Mouse (Mus musculus) adrenal gland, postnatal 4 days (tissue): ENCODE data around the gene Slc35f6. TPM values are rescaled to one million over a fixed set of nuclear protein-coding genes. Genes with fewer than 3 reads are reported as not detected.
"Not testable (repeated sequence)": the region's sequence is repeated elsewhere in the genome, so short reads cannot be mapped to it uniquely, and the experiment has no call there.

Experiments
- DNase-seq, 2 experiments: peaks; one replicate each; pipeline ENCODE4 v3.0.0; 2021 to 2022; ENCODE audit warnings: low spot score in 2 of 2, mixed read lengths in 2 of 2
- microRNA-seq: library from miRNA; unstranded; fragments of <30 nt; microRNA quantifications from one replicate; pipeline ENCODE4 v1.2.0, GENCODE M21; 2021
- total RNA-seq, 2 experiments: library from RNA; stranded (reverse); gene quantifications; 2 replicates each; pipeline ENCODE4 v1.2.3; 2021

Slc35f6 gene
- total RNA-seq, 2 experiments from 2014 or later: 33.5 to 33.7 TPM

DNA sequence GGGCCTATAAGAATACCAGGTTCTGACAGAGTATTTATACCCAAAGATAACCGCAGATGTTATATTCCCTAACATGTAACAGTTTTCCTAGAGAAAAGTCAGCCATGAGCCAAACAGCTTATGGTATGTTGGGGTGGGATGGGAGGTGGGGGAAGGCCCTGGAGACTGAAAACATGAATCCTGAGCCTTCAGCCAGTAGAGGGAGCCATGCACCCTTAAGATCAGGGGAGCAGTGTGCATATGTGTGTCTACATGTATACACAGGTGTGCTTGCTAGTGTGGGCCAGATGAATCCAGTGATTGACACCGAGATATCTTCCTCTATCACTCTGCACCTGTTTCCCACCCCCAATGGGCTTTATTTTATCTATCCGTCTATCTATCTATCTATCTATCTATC, 39.0 kb downstream of the Slc35f6 start:
- no peak for DNase-seq

- no peak for DNase-seq
Measured at GRCm38 (mm10) chr5:30700361-30701000, 52.7 kb downstream of the Slc35f6 start.

DNA sequence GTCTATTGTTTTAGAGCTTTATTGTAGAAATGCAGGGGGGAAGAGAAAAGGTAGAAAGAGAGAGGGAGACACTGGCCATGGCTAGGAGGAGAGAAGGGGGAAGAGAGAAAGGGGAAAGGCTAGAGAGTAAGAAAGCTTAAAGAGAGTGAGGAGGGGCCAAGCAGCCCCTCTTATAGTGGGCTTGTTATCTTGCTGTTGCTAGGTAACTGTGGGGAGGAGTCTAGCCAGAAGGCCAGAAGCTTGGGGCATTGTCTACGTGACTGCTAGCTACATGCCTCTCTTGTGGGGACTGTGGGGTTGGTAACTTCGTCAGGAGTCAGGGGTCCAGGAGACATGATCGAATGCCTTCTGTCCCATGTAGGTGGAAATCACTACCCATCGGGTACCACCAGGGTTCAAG, 53.6 kb downstream of the Slc35f6 start:
- DNase-seq: not testable (repeated sequence)

DNA sequence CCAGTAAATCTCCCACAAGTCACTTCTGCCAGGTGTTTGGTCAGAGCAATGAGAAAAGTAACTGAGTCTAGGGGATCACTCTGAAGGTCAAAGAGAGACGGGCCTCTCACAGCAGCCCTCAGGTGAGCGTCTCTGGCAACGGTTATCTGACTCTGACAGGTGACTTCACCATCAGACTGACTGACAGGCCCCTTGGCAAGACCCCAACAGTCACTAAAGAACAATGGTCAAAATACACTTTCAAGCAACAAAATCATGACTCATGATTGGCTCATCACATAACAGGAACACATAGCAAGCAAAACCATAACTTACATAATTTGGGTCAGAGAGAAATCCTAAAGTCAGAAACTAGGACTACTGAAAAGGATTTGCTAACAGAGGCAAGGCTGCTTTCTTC, 54.1 kb downstream of the Slc35f6 start:
- no peak for DNase-seq

Small RNAs within 50 kb of the gene (microRNA-seq; reads per million reads assigned to microRNA genes)
- not detected for gene Mir5625

Other genes with a start within 250 kb of the Slc35f6 start
- under 1 TPM; 0.17 to 0.22 TPM for gene Otof, start 186.0 kb upstream of the Slc35f6 start, total RNA-seq
- gene 1700001C02Rik, start 181.9 kb upstream of the Slc35f6 start, total RNA-seq: not detected
- gene Cib4, start 102.1 kb upstream of the Slc35f6 start, total RNA-seq: under 1 TPM; 0.53 to 0.99 TPM
- gene Kcnk3, start 59.8 kb upstream of the Slc35f6 start, total RNA-seq: 100 to 1,000 TPM; 684 to 719 TPM
- gene Cenpa, start 18.8 kb downstream of the Slc35f6 start, total RNA-seq: 10 to 100 TPM; 61.3 to 62.0 TPM
- gene Dpysl5, start 63.6 kb downstream of the Slc35f6 start, total RNA-seq: 10 to 100 TPM; 10.8 to 16.0 TPM
- 10 to 100 TPM; 43.3 to 47.1 TPM for gene Mapre3, start 166.7 kb downstream of the Slc35f6 start, total RNA-seq
- gene Tmem214, start 220.1 kb downstream of the Slc35f6 start, total RNA-seq: 10 to 100 TPM; 61.2 to 63.4 TPM
- gene Agbl5, start 240.8 kb downstream of the Slc35f6 start, total RNA-seq: 10 to 100 TPM; 26.8 to 30.6 TPM